Comparison of ENCODE assay signal across 7 mouse cellular contexts in the genomic region with DNA sequence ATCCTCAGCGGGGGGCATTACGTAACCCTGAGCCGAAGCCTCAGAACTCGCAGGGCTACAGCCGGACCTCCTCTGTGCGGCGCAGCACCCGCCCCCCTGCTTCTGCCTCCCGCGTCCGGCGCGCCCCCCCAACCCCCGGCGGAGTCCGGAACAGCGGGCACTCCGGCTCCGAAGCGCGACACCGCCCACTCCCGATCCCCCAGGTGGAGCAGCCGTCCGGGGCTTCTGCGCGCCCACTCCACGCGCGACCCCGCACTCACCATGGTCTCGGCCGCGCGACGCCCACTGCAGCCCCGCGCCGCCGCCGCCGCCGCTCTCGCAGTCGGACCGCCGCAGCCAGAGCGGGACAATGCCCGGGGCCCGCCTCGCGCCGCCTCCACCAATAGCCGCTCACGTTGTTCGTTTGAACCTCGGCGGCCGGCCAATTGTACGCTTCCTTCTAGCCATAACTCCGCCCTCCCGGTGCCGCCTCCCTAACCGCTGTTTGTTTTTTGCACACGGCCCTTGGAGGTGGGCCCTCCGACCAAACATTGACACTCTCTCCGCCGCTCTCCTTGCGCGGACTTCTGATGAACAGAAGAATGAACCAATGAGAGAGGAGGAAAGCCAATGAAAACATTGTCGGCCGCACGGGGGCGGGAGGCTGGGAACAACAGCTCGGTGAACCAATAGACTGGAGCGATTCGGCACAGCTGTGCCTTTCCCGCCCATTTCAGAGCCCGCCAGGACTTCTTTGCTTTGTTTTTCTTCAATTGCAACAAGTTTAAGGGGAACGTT. TPM values are rescaled to one million over a fixed set of nuclear protein-coding genes. Genes with fewer than 3 reads are reported as not detected.
DNase-seq lines count a peak whose midpoint lies in the region; ATAC-seq lines count a peak whose summit lies in the region.

A gene (minus strand): TSS at position 367 of the 777 bp plus-strand sequence.

- no peaks in the 10 kb centered on the region for H3K36me3 ChIP-seq in intestine, embryonic 15.5 days
- H3K36me3 ChIP-seq in midbrain, embryonic 10.5 days = peaks cover 29% of the 10 kb centered on the region

- peak within 1 kb of the TSS; percentile 96 for H3K27ac ChIP-seq in intestine, embryonic 15.5 days
- H3K27ac ChIP-seq in midbrain, embryonic 10.5 days (replicated peaks) = peak within 1 kb of the TSS; percentile 97

- H3K4me2 ChIP-seq in intestine, embryonic 15.5 days (replicated peaks) = peak within 1 kb of the TSS; percentile 59

- H3K4me1 ChIP-seq in intestine, embryonic 15.5 days (replicated peaks) = no peaks in the 10 kb centered on the region; the same call in 1 of the 2 replicates
- H3K4me1 ChIP-seq in midbrain, embryonic 10.5 days = peaks cover 14% of the 10 kb centered on the region

- no peaks in the 10 kb centered on the region for H3K27me3 ChIP-seq in intestine, embryonic 15.5 days (replicated peaks)
- H3K27me3 ChIP-seq in midbrain, embryonic 10.5 days (ENCODE audit: low read depth, poor library complexity, severe bottlenecking) = no peaks in the 10 kb centered on the region

- intact Hi-C loops in gastrocnemius, postnatal 36 days (cut with DNase I) = no loop called here
- intact Hi-C loops in left cerebral cortex, postnatal 25 days (cut with DNase I) = loop anchor here (2.0 kb wide), 1 partner anchor 31 kb away; a partner anchor contains a TSS

- ATAC-seq in intestine, embryonic 15.5 days = peak; percentile 99

- DNase-seq in adrenal gland, adult 2 months = peak; percentile 99
- DNase-seq in embryo, embryonic 11.5 days (ENCODE audit: low read depth, low spot score) = peak; percentile 97
- DNase-seq in gastrocnemius, postnatal 36 days = peak; percentile 99
- DNase-seq in left cerebral cortex, postnatal 25 days (ENCODE audit: low spot score in 2 of 2) = peak; percentile 99 to 100
- peak; percentile 99 for DNase-seq in midbrain, embryonic 10.5 days (ENCODE audit: low spot score)
- DNase-seq in right cerebral cortex, postnatal 4 days = peak; percentile 100

- peak within 1 kb of the TSS; percentile 90 for H3K9ac ChIP-seq in intestine, embryonic 15.5 days

- H3K4me3 ChIP-seq in intestine, embryonic 15.5 days (replicated peaks) = peak within 1 kb of the TSS; percentile 92
- H3K4me3 ChIP-seq in midbrain, embryonic 10.5 days = peak within 1 kb of the TSS; percentile 75

- H3K9me3 ChIP-seq in intestine, embryonic 15.5 days = no peaks in the 10 kb centered on the region
- H3K9me3 ChIP-seq in midbrain, embryonic 10.5 days (replicated peaks) = no peaks in the 10 kb centered on the region

- under 1% methylated on average over 80 of the region's 80 CpGs for WGBS in intestine, embryonic 15.5 days
- WGBS in midbrain, embryonic 10.5 days = under 1% methylated on average over 79 of the region's 80 CpGs

RNA-seq across cellular contexts. Expression of the gene that starts here (rescaled TPM):
- 10 to 100 TPM; 39.2 to 86.1 TPM for total RNA-seq in adrenal gland, adult 2 months (2021)
- 15.0 and 17.4 TPM in 2 replicates for polyA plus RNA-seq in adrenal gland, adult 2 months (2012; rRNA removed)
- 10 to 100 TPM; 36.4 to 49.2 TPM for total RNA-seq in gastrocnemius, postnatal 36 days (2021)
- 424 and 429 TPM in 2 replicates for polyA plus RNA-seq in intestine, embryonic 15.5 days (2015; fragmentation: Nextera tagmentation; extraction: Ambion mirVana)
- total RNA-seq in left cerebral cortex, postnatal 25 days (2021) = 10 to 100 TPM; 32.3 to 32.6 TPM
- polyA plus RNA-seq in midbrain, embryonic 10.5 days (2016; fragmentation: Nextera tagmentation; extraction: Ambion mirVana) = 961 and 1,033 TPM in 2 replicates

Comparison
In these comparisons a context has a peak if more than half of its experiments do, and no peak if none do; other contexts are left out.
1. Peak in every context shown above with its lines: DNase-seq, ATAC-seq, H3K4me3 ChIP-seq and H3K27ac ChIP-seq.
2. RNA of the gene that starts here (polyA plus RNA-seq): 961 to 1,033 TPM in midbrain, embryonic 10.5 days and 424 to 429 TPM in intestine, embryonic 15.5 days; 15.0 to 17.4 TPM in adrenal gland, adult 2 months; every median in the first group is over 10 times any median in the second.